Mouse (Mus musculus) heart, postnatal 14 days (tissue): ENCODE results near the gene Maml3. TPM values are rescaled to one million over a fixed set of nuclear protein-coding genes. Genes with fewer than 3 reads are reported as not detected.

Source experiments
- DNase-seq, 2 experiments: peaks; one replicate each; pipeline ENCODE4 v3.0.0; 2021 to 2022
- intact Hi-C: fragments of 180-260 bp; cut with DNase I; formaldehyde crosslinking; loops from one replicate; pipeline ENCODE4 v1.15.1; 2025
- total RNA-seq, 2 experiments: library from RNA; stranded (reverse); gene quantifications; 2 replicates each; pipeline ENCODE4 v1.2.3; 2021

Maml3 gene
- total RNA-seq, 2 experiments from 2014 or later = 3.7 to 5.0 TPM

- DNase-seq = no peak
- intact Hi-C loops = no loop called here
Observed at GRCm38 (mm10) chr3:51771839-51772630, 332.8 kb downstream of the Maml3 start.

GRCm38 (mm10) chr3:51769196-51769595 lies 335.7 kb downstream of the Maml3 start:
- intact Hi-C loops = no loop called here
- DNase-seq = no peak

DNA sequence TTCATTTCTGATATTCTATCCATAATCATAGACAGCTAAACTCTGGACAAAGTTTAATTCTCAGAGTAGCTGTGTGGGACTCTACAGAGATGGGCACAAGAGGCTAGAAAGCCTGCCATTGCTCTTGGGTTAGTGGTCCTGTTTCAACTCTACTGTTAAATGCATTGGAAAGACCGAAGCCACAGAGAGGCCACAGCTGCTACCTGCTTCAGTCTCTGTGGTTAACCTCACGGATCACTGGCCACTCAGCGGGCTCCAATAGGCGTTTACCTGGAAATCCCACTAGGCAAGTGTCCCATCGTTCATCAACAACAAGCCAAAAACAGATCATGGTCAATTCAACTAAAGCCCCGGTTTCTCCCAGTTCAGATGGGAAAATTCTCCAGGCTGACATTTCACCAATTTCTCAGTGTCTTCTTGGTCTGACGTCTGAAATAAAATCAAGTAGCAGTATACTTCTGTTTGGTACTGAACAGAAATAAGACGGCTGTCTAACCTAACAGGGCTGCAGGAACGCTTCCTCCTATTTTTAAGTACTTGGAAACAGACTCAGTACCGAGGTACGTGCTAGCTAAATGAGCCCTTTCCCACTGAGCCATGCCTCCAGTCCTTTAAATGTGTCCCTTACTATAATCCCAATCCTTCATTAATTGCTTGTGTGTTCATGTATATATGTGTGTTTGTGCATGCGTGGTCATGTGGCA lies 339.5 kb downstream of the Maml3 start:
- DNase-seq = no peak
- intact Hi-C loops = no loop called here

DNA sequence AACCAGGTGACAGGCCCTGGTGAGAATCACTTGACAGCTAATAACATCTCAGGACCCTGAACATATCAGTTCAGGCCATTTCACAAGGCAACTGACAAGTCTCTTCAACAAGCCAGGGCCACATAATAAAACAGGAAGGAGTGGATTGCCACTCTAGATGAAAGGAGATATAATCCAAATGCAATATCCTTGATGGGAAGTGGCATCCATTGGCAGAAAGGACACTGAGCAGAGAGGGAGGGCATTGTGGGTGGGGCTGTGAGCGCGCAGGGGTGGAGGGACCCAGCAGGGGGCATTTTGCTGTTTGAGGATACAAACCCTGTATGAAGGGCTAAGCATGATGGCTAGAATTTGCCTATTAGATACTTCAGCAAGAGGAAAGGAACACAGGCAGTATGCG lies 340.7 kb downstream of the Maml3 start:
- intact Hi-C loops = no loop called here
- DNase-seq = no peak

- intact Hi-C loops = no loop called here
- DNase-seq = no peak
Observed at GRCm38 (mm10) chr3:51762900-51763299, 342.0 kb downstream of the Maml3 start.

DNA sequence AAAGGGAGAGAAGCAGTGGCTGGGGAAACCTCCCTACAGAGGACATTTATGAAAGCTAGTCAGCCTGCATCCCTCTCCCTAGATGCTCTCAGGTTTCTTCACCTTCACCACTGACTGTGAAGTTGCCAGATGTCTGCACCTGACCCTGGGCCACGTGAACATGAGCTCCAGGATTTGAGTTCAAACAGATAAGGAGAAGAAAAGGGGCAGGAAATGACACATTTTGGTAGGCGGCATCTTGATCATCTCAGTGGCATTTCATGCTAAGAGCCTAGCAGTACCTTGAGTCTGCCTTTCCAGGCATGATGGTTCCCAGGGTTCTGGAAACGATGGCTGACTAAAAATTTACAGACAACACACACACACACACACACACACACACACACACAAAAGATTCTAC lies 345.3 kb downstream of the Maml3 start:
- DNase-seq = no peak
- intact Hi-C loops = no loop called here

DNA sequence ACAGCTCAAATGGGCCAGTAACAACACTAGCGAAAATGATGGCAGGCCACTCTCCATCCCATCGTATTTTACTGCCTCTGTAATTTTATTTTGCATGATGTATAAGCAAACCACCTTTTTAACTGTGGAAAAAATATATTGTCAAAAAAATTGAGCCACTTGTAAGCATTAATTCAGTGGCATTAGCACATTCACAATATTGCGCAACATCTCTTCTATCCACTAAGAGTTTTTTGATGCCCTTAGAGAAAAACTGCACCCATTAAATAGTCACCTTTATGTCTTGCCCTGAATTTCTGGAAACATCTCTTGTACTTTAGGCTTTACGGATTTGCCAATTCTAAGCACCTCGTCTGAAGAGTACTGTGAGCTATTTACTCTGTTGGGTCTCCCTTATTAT lies 347.8 kb downstream of the Maml3 start:
- no peak for DNase-seq
- intact Hi-C loops = no loop called here

DNA sequence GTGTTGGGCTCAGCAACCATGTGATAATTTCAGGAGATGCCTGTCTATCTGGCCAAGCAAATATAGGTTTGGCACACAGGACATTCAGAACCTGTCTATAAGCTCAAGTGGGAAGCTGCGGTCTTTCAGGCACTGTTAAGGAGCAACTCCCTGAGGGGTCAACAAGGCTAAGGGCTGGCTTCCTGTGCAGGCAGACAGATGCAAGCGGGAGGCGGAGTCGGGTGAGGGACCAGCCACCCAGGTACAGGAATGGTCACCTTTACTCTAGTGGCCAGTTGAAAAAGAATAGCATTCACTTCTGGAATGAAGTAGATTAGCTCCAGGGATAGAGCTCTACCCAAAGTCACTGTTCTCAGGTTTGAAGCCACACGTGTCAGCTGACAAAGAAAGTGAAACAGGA lies 348.6 kb downstream of the Maml3 start:
- no peak for DNase-seq
- intact Hi-C loops = no loop called here

GRCm38 (mm10) chr3:51753262-51753661 lies 351.6 kb downstream of the Maml3 start:
- no peak for DNase-seq
- intact Hi-C loops = loop anchor here (5.0 kb wide), 1 partner anchor 51 kb away; no protein-coding TSS in a partner anchor

GRCm38 (mm10) chr3:51751440-51751839 lies 353.4 kb downstream of the Maml3 start:
- intact Hi-C loops = loop anchor here (5.0 kb wide), 1 partner anchor 49 kb away; no protein-coding TSS in a partner anchor

DNA sequence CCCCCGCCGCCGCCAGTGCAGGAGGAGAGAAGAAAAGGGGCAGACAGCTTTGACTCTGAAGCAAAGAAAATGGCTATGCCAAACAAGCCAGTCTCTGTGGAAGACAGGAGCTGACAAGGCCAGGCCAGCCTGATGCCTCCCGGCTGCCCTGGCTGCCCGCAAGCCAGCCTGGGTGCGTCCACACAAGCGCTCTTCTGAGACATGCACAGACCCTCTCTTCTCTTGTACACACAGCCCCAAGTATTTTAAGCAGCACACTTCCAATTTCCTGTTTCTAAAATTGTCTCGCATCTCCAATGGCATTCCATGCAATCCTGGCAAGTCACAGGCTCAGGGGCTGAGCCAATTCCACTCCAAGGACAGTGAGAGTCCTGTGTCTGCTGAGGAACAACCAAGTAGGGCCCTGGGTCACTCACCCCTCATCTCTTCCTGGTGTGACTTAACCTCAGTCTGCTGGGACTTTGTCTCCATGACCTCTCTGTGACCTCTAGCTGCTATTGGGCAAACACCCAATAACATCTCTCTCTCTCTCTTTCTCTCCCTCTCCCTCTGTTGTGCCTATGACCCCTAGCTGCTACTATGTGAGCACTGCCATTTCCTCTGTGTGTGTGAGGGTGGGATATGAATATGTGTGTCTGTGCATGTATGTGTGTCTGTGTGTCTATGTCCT lies 354.9 kb downstream of the Maml3 start:
- DNase-seq = peak; percentile 50 to 75
- intact Hi-C loops = loop anchor here (5.0 kb wide), 1 partner anchor 48 kb away; no protein-coding TSS in a partner anchor

More at GRCm38 (mm10) chr3:51751440-51751839, 353.4 kb downstream of the Maml3 start:
- DNase-seq = no peak

GRCm38 (mm10) chr3:51749421-51749811 lies 355.5 kb downstream of the Maml3 start:
- DNase-seq = no peak
- intact Hi-C loops = no loop called here

DNA sequence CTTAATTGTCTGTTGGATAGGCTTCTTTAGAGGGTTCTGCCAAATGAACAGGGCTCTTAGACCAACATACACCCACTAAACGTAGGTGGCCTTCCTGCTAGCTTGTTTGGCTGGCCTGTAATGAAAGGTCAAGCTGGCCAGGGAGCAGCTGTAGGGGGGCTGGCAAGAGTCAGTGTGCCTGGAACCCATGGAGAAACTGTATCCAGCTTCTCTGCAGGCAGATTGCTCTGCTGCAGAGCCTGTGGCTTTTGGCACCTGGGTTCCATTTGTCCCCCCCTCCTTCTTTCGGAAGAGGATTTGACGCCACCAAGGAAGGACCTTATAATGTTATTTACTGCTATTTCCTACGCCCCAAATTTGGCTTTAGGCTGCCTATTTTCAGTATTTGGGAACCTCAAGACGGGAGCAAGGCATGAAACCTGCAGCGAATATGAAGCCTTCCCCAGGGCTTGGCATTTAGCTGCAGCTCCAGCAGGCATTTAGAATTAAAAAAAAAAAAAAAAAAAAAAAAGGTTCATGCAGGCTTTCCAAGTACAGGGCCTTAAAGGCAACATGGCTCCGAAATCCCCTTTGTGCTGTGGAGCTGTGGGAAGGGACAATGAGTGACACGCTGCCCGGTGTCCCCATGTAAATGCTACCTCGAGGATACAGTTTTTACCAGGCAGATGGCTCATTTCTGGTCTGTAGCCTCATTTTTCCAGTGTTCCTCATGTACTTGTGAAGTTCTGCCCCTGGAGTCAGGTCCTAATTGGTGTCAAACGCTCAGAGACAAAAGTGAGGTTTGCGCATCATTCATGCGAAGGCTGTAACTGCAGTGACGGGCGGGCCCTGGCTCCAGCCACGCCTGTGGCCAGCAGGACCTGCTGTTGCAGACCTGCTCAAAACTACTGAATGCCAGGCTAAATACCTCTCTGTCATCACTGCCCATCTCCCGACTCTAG lies 356.2 kb downstream of the Maml3 start:
- DNase-seq = no peak
- intact Hi-C loops = no loop called here

DNA sequence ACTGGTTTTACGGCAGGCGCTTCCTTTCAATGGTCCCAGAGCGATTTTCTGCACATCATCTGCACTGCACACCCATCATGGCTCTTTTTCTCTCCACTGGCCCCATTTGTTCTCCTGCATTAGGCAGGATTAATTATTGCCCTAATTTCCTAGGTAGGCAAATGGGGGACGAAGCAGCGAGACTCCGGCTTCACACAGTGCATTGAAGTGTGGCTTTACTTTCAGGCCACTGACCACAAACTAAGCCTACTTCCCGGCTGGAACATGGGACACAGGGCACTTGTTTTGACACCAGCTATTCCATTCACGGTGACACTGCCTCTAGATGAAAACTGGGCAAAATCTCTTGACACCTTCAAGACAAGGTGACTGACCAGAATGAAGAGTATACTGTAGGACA lies 358.1 kb downstream of the Maml3 start:
- DNase-seq = no peak
- intact Hi-C loops = no loop called here

DNA sequence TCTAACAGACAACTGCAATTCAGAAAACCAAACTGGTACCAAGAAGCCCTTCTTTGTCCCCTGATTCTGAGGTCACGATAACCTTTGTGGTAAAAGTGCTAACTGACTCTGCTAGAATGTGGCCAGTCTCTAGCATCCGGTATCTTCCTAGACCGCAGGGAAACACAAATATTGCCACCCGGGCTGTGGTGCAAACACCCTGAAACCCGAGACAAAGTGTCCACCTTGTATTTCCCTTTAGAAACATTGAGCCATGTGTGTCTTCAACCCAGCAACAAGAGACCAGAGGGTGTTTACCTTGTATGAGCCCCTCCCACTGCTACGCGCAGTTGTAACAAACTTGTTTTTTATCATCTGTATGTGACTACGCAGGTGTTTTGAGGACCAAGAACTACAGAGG lies 359.7 kb downstream of the Maml3 start:
- no peak for DNase-seq

GRCm38 (mm10) chr3:51744339-51744759 lies 360.5 kb downstream of the Maml3 start:
- intact Hi-C loops = no loop called here
- no peak for DNase-seq

More for the DNA sequence above, 359.7 kb downstream of the Maml3 start:
- intact Hi-C loops = no loop called here

DNA sequence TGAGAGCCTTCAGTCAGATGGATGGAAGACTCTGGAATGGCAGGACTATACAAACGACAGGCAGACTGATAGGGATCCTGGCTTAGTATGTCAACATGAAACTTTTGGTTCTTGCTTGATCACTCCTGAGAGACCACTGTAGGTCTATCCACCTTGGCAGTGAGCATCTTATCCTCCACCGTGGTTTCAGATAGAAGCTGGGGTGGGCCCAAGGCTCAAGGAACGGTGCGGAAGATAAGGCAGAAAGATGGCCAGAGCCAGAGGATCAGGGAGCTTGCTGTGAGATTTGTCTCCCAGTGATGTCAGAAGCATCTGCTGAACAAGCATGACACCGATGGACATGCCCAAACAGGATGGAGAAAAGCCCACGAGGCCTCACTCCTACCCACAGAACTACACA lies 362.5 kb downstream of the Maml3 start:
- no peak for DNase-seq
- intact Hi-C loops = no loop called here

GRCm38 (mm10) chr3:51741824-51742223 lies 363.1 kb downstream of the Maml3 start:
- DNase-seq = peak in 1 of 2 experiments; percentile 39

GRCm38 (mm10) chr3:51739835-51740112 lies 365.1 kb downstream of the Maml3 start:
- intact Hi-C loops = loop anchor here (5.0 kb wide), 1 partner anchor 37 kb away; no protein-coding TSS in a partner anchor
- DNase-seq = no peak

More at GRCm38 (mm10) chr3:51741824-51742223, 363.1 kb downstream of the Maml3 start:
- intact Hi-C loops = no loop called here
